23 mouse cellular contexts compared by ENCODE assay signal in genomic region chr9:42415184-42415583, GRCm38 (mm10). TPM values are rescaled to one million over a fixed set of nuclear protein-coding genes. Genes with fewer than 3 reads are reported as not detected.
DNase-seq lines count a peak whose midpoint lies in the region; ATAC-seq and TF ChIP-seq lines count a peak whose summit lies in the region.
"Had no signal": no experiment of that assay in that cellular context is flagged by ENCODE, and none has a peak within 500 bp of the region (broad histone marks: within the 10 kb centered on the region; RNA-seq: fewer than 3 reads in every experiment).

No protein-coding gene starts in this region.

- H3K27me3 ChIP-seq in forebrain, postnatal 0 days (ENCODE audit: insufficient read depth, low read length), result no peaks in the 10 kb centered on the region
- no peaks in the 10 kb centered on the region for H3K27me3 ChIP-seq in forebrain, embryonic 16.5 days (replicated peaks; ENCODE audit: control insufficient read depth, insufficient read depth, low read length)
- H3K27me3 ChIP-seq in kidney, embryonic 14.5 days (ENCODE audit: control insufficient read depth, insufficient read depth, low read length), result no peaks in the 10 kb centered on the region
- no peaks in the 10 kb centered on the region for H3K27me3 ChIP-seq in embryonic facial prominence, embryonic 12.5 days
- no peaks in the 10 kb centered on the region for H3K27me3 ChIP-seq in midbrain, embryonic 16.5 days (ENCODE audit: control insufficient read depth, insufficient read depth, low read depth, low read length)
- H3K27me3 ChIP-seq: forebrain, embryonic 12.5 days; neural tube, embryonic 13.5 days had no signal

- H3K27ac ChIP-seq in forebrain, postnatal 0 days (ENCODE audit: low read depth, low read length), result no peak overlapping the region
- H3K27ac ChIP-seq in forebrain, embryonic 16.5 days (ENCODE audit: low read length), result no peak overlapping the region
- no peak overlapping the region for H3K27ac ChIP-seq in kidney, embryonic 14.5 days (ENCODE audit: low read depth, low read length)
- 0 out of 2 replicates have a peak overlapping the region, but pooled peaks have one; percentile 52 for H3K27ac ChIP-seq in embryonic facial prominence, embryonic 12.5 days
- H3K27ac ChIP-seq in midbrain, embryonic 16.5 days (ENCODE audit: low read length), result no peak overlapping the region
- H3K27ac ChIP-seq: forebrain, embryonic 12.5 days; heart, embryonic 10.5 days; kidney, postnatal 0 days; neural tube, embryonic 13.5 days had no signal

- H3K9ac ChIP-seq in forebrain, postnatal 0 days, result no peak overlapping the region
- H3K9ac ChIP-seq in forebrain, embryonic 16.5 days (replicated peaks; ENCODE audit: low read depth, low read length), result no peak overlapping the region
- no peak overlapping the region for H3K9ac ChIP-seq in kidney, embryonic 14.5 days (ENCODE audit: low read depth, low read length)
- H3K9ac ChIP-seq in embryonic facial prominence, embryonic 12.5 days, result no peak overlapping the region
- H3K9ac ChIP-seq in midbrain, embryonic 16.5 days (ENCODE audit: low read depth, low read length), result no peak overlapping the region
- H3K9ac ChIP-seq: forebrain, embryonic 12.5 days; neural tube, embryonic 13.5 days had no signal

- intact Hi-C loops in left cerebral cortex, postnatal 25 days (cut with DNase I), result no loop called here

- H3K4me2 ChIP-seq in forebrain, postnatal 0 days (ENCODE audit: low read depth), result no peak overlapping the region
- no peak overlapping the region for H3K4me2 ChIP-seq in forebrain, embryonic 16.5 days (ENCODE audit: low read length)
- no peak overlapping the region for H3K4me2 ChIP-seq in kidney, embryonic 14.5 days (replicated peaks; ENCODE audit: low read depth, low read length)
- H3K4me2 ChIP-seq in embryonic facial prominence, embryonic 12.5 days (replicated peaks), result no peak overlapping the region
- no peak overlapping the region for H3K4me2 ChIP-seq in midbrain, embryonic 16.5 days (ENCODE audit: low read length)
- H3K4me2 ChIP-seq: forebrain, embryonic 12.5 days; neural tube, embryonic 13.5 days had no signal

- 17% methylated on average over 1 of the region's 1 CpGs for WGBS in forebrain, postnatal 0 days
- WGBS in forebrain, embryonic 16.5 days, result 44% methylated on average over 1 of the region's 1 CpGs
- 31% methylated on average over 1 of the region's 1 CpGs for WGBS in kidney, embryonic 14.5 days
- 28% methylated on average over 1 of the region's 1 CpGs for WGBS in embryonic facial prominence, embryonic 12.5 days
- WGBS in midbrain, embryonic 16.5 days, result 10% methylated on average over 1 of the region's 1 CpGs

- peak; percentile 79 for ATAC-seq in forebrain, postnatal 0 days
- no peak for ATAC-seq in forebrain, embryonic 16.5 days
- ATAC-seq in kidney, embryonic 14.5 days (ENCODE audit: low FRiP score, low TSS enrichment), result 0 out of 2 replicates have a peak, but pooled peaks have one; percentile 60
- 0 out of 2 replicates have a peak, but pooled peaks have one; percentile 56 for ATAC-seq in embryonic facial prominence, embryonic 12.5 days (ENCODE audit: insufficient number of reproducible peaks, insufficient read depth, low FRiP score, low TSS enrichment)
- ATAC-seq in midbrain, embryonic 16.5 days, result 0 out of 2 replicates have a peak, but pooled peaks have one; percentile 64

- peaks cover 23% of the 10 kb centered on the region for H3K36me3 ChIP-seq in forebrain, postnatal 0 days (ENCODE audit: insufficient read depth)
- 0 out of 2 replicates have a peak, but pooled peaks cover 2% of the 10 kb centered on the region for H3K36me3 ChIP-seq in forebrain, embryonic 16.5 days (ENCODE audit: control insufficient read depth, insufficient read depth)
- peaks cover 2% of the 10 kb centered on the region; the same call in 1 of the 2 replicates for H3K36me3 ChIP-seq in kidney, embryonic 14.5 days (ENCODE audit: control insufficient read depth, insufficient read depth, low read length)
- peaks cover 8% of the 10 kb centered on the region; the same call in 1 of the 2 replicates for H3K36me3 ChIP-seq in embryonic facial prominence, embryonic 12.5 days
- peaks cover 8% of the 10 kb centered on the region; the same call in 1 of the 2 replicates for H3K36me3 ChIP-seq in midbrain, embryonic 16.5 days (ENCODE audit: control insufficient read depth, insufficient read depth, low read length)

- H3K4me3 ChIP-seq in forebrain, postnatal 0 days (ENCODE audit: low read depth, low read length), result no peak overlapping the region
- H3K4me3 ChIP-seq in forebrain, embryonic 16.5 days (replicated peaks; ENCODE audit: low read length), result no peak overlapping the region
- H3K4me3 ChIP-seq in kidney, embryonic 14.5 days (ENCODE audit: low read length), result no peak overlapping the region
- no peak overlapping the region for H3K4me3 ChIP-seq in embryonic facial prominence, embryonic 12.5 days
- no peak overlapping the region for H3K4me3 ChIP-seq in midbrain, embryonic 16.5 days (ENCODE audit: low read depth, low read length)
- H3K4me3 ChIP-seq: forebrain, embryonic 12.5 days; heart, embryonic 10.5 days; neural tube, embryonic 13.5 days had no signal

- TF ChIP-seq CTCF in forebrain, postnatal 0 days (IDR thresholded peaks at IDR 0.05; ENCODE audit: low read depth), result no peak

- no peak for DNase-seq in forebrain, postnatal 0 days
- no peak for DNase-seq in kidney, adult 18-20 months
- no peak for DNase-seq in left cerebral cortex, postnatal 25 days (ENCODE audit: low spot score in 2 of 2)
- DNase-seq: adrenal gland, postnatal 14 days; cerebellum, adult 8-10 months; cerebellum, postnatal 36 days; gastrocnemius, postnatal 10 days; kidney, adult 11 months; layer of hippocampus, adult 9-11 months; lung, postnatal 4 days; thymus, adult 18-20 months; thymus, postnatal 36 days had no signal

- no peaks in the 10 kb centered on the region for H3K9me3 ChIP-seq in forebrain, postnatal 0 days (ENCODE audit: low read length)
- no peaks in the 10 kb centered on the region for H3K9me3 ChIP-seq in forebrain, embryonic 16.5 days (ENCODE audit: control insufficient read depth, low read length)
- H3K9me3 ChIP-seq in kidney, embryonic 14.5 days (ENCODE audit: control insufficient read depth, low read length), result no peaks in the 10 kb centered on the region
- H3K9me3 ChIP-seq in embryonic facial prominence, embryonic 12.5 days, result no peaks in the 10 kb centered on the region
- no peaks in the 10 kb centered on the region for H3K9me3 ChIP-seq in midbrain, embryonic 16.5 days (replicated peaks; ENCODE audit: control insufficient read depth, low read length, poor library complexity, severe bottlenecking)
- H3K9me3 ChIP-seq: forebrain, embryonic 12.5 days; heart, embryonic 10.5 days; neural tube, embryonic 13.5 days had no signal

- H3K4me1 ChIP-seq in forebrain, postnatal 0 days (ENCODE audit: insufficient read depth), result no peaks in the 10 kb centered on the region; the same call in 1 of the 2 replicates
- peaks cover 13% of the 10 kb centered on the region for H3K4me1 ChIP-seq in forebrain, embryonic 16.5 days (replicated peaks; ENCODE audit: control insufficient read depth, insufficient read depth, low read length)
- H3K4me1 ChIP-seq in kidney, embryonic 14.5 days (ENCODE audit: control insufficient read depth, insufficient read depth, low read length), result peaks cover 6% of the 10 kb centered on the region; the same call in 1 of the 2 replicates
- peaks cover 9% of the 10 kb centered on the region for H3K4me1 ChIP-seq in embryonic facial prominence, embryonic 12.5 days
- peaks cover 8% of the 10 kb centered on the region for H3K4me1 ChIP-seq in midbrain, embryonic 16.5 days (ENCODE audit: control insufficient read depth, insufficient read depth, low read length)

RNA-seq across cellular contexts. Expression of gene Tecta, which starts 15.5 kb away (rescaled TPM):
- 0.43 and 0.46 TPM in 2 replicates for total RNA-seq in forebrain, postnatal 0 days (2014; rRNA removed)
- 0.31 and 0.36 TPM in 2 replicates for polyA plus RNA-seq in forebrain, postnatal 0 days (2015; fragmentation: Nextera tagmentation; extraction: Ambion mirVana)
- polyA plus RNA-seq in forebrain, embryonic 16.5 days (2015; fragmentation: Nextera tagmentation; extraction: Ambion mirVana), result 0.20 and 0.34 TPM in 2 replicates
- polyA plus RNA-seq in kidney, embryonic 14.5 days (2014; fragmentation: Nextera tagmentation; extraction: Ambion mirVana), result 0.24 and 0.43 TPM in 2 replicates
- 0.35 and 0.57 TPM in 2 replicates for polyA plus RNA-seq in embryonic facial prominence, embryonic 12.5 days (2016; fragmentation: Nextera tagmentation; extraction: Ambion mirVana)
- polyA plus RNA-seq in midbrain, embryonic 16.5 days (2015; fragmentation: Nextera tagmentation; extraction: Ambion mirVana), result 0.57 and 0.87 TPM in 2 replicates
- under 1 TPM; 0.09 to 0.21 TPM for total RNA-seq in left cerebral cortex, postnatal 25 days (2021)
- total RNA-seq: granulocyte monocyte progenitor cell, adult 5-6 weeks; liver, adult 2 months; megakaryocyte-erythroid progenitor cell, adult 5-6 weeks had no signal
- polyA plus RNA-seq: liver, adult 2 months had no signal
